Mouse (Mus musculus) testis, adult 2 months (tissue): ENCODE measurements at regions not wholly inside any gene's neighbourhood (a gene's known extent, or its start where the extent isn't known, plus 50 kb on each side); places are given as distances from the start of the nearest gene placed in this dataset.

ENCODE experiments used
- CTCF ChIP-seq: fragments of 200-500 bp; IDR thresholded peaks from 2 replicates; pipeline ENCODE4 v1.5.1; 2012; ENCODE audit warnings: low read depth, mild to moderate bottlenecking, inconsistent platforms, low read length, moderate library complexity; ENCODE audit not compliant: control insufficient read depth, insufficient read depth, insufficient replicate concordance
- POLR2A ChIP-seq: fragments of 200-500 bp; IDR thresholded peaks from 2 replicates; pipeline ENCODE4 v1.6.1; 2012; ENCODE audit warnings: low read depth, mild to moderate bottlenecking, inconsistent platforms, low read length, moderate library complexity; ENCODE audit not compliant: control insufficient read depth

- TF ChIP-seq CTCF (no peak), POLR2A (no peak)
Measured at GRCm38 (mm10) chr4:47570846-47571245, 96.4 kb downstream of the Sec61b start.
